Mouse (Mus musculus): Measurements from ENCODE around the gene Oas3.

Oas3 gene

GRCm38 (mm10) chr5:120754215-120754614, 23.2 kb downstream of the Oas3 start:
- CTCF ChIA-PET = no interaction called here

- CTCF ChIA-PET = no interaction called here
These were observed 24.7 kb downstream of the Oas3 start for GRCm38 (mm10) chr5:120752786-120753185.

GRCm38 (mm10) chr5:120751206-120751605, 26.3 kb downstream of the Oas3 start:
- CTCF ChIA-PET = no interaction called here

- CTCF ChIA-PET = interaction anchor here (0.5 to 0.8 kb wide), 3 partner anchors 10 to 205 kb away, joined by 6 to 8 read pairs (median 6); no protein-coding TSS in a partner anchor
These were observed 27.8 kb downstream of the Oas3 start, which contains the start of gene Oas2 for GRCm38 (mm10) chr5:120749688-120750087. Gene Oas2, minus strand, starts transcription at chr5:120749853.

GRCm38 (mm10) chr5:120746451-120746850, 31.0 kb downstream of the Oas3 start:
- CTCF ChIA-PET = no interaction called here

GRCm38 (mm10) chr5:120742125-120742524, 35.3 kb downstream of the Oas3 start:
- CTCF ChIA-PET = interaction anchor here (0.6 kb wide), 1 partner anchor 205 kb away, joined by 16 read pairs; no protein-coding TSS in a partner anchor

- CTCF ChIA-PET = interaction anchor here (0.7 kb wide), 1 partner anchor 45 kb away, joined by 3 read pairs; no protein-coding TSS in a partner anchor
These were observed 43.0 kb downstream of the Oas3 start for GRCm38 (mm10) chr5:120734380-120734990.

- CTCF ChIA-PET = interaction anchor here (0.7 kb wide), 1 partner anchor 44 kb away, joined by 3 read pairs; no protein-coding TSS in a partner anchor
These were observed 43.8 kb downstream of the Oas3 start for GRCm38 (mm10) chr5:120733696-120734095.

- CTCF ChIA-PET = no interaction called here
These were observed 44.7 kb downstream of the Oas3 start for GRCm38 (mm10) chr5:120732740-120733139.

GRCm38 (mm10) chr5:120729319-120729718, 48.1 kb downstream of the Oas3 start:
- CTCF ChIA-PET = no interaction called here

- CTCF ChIA-PET = interaction anchor here (0.6 kb wide), 1 partner anchor 110 kb away, joined by 4 read pairs; no protein-coding TSS in a partner anchor
These were observed 51.5 kb downstream of the Oas3 start for GRCm38 (mm10) chr5:120725811-120726455.

GRCm38 (mm10) chr5:120721005-120721404, 56.5 kb downstream of the Oas3 start:
- CTCF ChIA-PET = interaction anchor here (0.6 to 0.7 kb wide), 2 partner anchors 221 to 488 kb away, joined by 4 to 7 read pairs; no protein-coding TSS in a partner anchor

GRCm38 (mm10) chr5:120718600-120719378, 58.7 kb downstream of the Oas3 start:
- CTCF ChIA-PET = interaction anchor here (0.6 kb wide), 1 partner anchor 101 kb away, joined by 4 read pairs; no protein-coding TSS in a partner anchor

GRCm38 (mm10) chr5:120717136-120717535, 60.3 kb downstream of the Oas3 start:
- CTCF ChIA-PET = interaction anchor here (0.6 kb wide), 1 partner anchor 111 kb away, joined by 4 read pairs; no protein-coding TSS in a partner anchor

- CTCF ChIA-PET = interaction anchor here (0.6 to 2.8 kb wide), 3 partner anchors 35 to 100 kb away, joined by 3 to 29 read pairs (median 15); no protein-coding TSS in a partner anchor
These were observed 63.1 kb downstream of the Oas3 start for GRCm38 (mm10) chr5:120714314-120714713.

GRCm38 (mm10) chr5:120712721-120713120, 64.7 kb downstream of the Oas3 start:
- CTCF ChIA-PET = no interaction called here

- CTCF ChIA-PET = interaction anchor here (0.6 kb wide), 1 partner anchor 22 kb away, joined by 3 read pairs; no protein-coding TSS in a partner anchor
These were observed 65.6 kb downstream of the Oas3 start, which contains the start of gene Dtx1 for GRCm38 (mm10) chr5:120711827-120712226. Gene Dtx1, minus strand, starts transcription at chr5:120711927.

- CTCF ChIA-PET = no interaction called here
These were observed 66.0 kb downstream of the Oas3 start for GRCm38 (mm10) chr5:120711416-120711815.

- CTCF ChIA-PET = no interaction called here
These were observed 66.6 kb downstream of the Oas3 start for GRCm38 (mm10) chr5:120710826-120711248.

GRCm38 (mm10) chr5:120710161-120710825, 67.2 kb downstream of the Oas3 start:
- CTCF ChIA-PET = interaction anchor here (0.7 to 1.8 kb wide), 3 partner anchors 23 to 61 kb away, joined by 3 to 5 read pairs (median 4); partner anchors contain the start of gene Rasal1

GRCm38 (mm10) chr5:120706976-120707375, 70.5 kb downstream of the Oas3 start:
- CTCF ChIA-PET = interaction anchor here (0.5 to 1.6 kb wide), 3 partner anchors 10 to 20 kb away, joined by 6 to 15 read pairs (median 6); no protein-coding TSS in a partner anchor

Measured in spleen, embryonic (tissue).